Mouse (Mus musculus) left cerebral cortex, adult 11 months (tissue): ENCODE data around the gene Sema7a.

ENCODE experiments used
- DNase-seq: peaks from one replicate; pipeline ENCODE4 v3.0.0; 2022; ENCODE audit warnings: low spot score

The Sema7a gene

DNA sequence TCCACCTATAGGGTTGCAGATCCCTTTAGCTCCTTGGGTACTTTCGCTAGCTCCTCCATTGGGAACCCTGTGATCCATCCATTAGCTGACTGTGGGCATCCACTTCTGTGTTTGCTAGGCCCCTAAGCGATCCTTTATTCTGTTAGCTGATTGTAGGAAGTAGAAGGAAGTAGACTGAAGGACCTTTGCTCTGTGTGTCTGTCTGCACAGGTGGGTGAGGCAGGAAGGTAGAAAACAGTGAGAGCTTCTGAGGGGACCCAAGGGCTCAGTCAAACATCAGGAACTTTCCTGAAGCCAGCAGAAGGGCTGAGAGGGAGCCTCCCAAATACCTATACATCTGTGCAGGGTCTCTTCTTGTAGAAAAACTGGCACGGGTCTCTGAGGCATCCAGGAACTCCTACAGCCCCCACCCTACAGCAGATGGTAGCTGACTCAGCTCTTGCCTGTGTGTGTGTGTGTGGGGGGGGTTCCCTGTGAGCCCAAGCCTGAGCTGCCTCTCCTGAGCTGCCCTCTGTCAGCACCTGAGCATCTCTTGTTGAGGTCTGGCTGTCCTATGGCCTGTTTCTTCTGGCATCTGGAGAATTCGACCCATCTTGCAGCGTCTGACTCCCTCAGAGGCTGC is 35.4 kb downstream of the Sema7a start:
- no peak for DNase-seq

DNA sequence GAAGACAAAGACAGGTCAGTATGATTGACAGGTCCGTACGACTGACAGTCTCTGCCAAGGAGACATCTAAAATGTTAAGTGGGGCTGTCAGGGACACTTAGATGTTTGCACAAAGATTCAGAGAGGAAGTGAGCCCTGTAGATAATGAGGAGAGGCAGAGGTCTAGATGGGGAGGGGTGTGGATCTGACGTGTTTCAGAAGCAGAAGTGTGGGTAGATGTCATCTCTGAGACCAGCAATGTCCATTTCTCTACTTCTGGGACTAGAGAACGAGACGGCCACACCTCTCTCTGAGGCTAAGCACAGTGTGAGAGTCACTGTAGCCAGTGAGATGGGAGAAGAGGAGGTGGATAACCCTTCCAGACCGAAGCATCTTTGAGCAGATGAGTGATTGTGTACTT is 38.1 kb downstream of the Sema7a start:
- DNase-seq = no peak

DNA sequence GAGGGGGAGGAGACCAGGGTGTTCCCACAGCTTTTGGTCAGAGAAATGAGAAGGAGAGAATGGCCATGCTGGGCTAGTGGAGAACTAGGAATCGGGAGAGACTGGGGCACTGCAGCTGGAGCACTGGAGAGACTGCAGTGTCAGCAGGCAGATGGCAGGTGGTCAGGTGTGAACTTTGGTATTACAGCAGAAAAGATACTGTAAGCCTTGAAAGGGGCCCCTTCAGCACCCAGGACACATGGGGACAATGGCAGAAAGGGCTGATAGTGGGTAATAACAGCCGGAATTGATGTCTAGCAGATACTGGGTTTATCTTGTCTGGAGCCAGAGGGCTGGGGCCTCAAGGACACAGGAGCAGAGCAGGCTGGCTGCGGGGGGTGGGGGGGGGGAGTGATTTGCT is 38.9 kb downstream of the Sema7a start:
- no peak for DNase-seq

DNA sequence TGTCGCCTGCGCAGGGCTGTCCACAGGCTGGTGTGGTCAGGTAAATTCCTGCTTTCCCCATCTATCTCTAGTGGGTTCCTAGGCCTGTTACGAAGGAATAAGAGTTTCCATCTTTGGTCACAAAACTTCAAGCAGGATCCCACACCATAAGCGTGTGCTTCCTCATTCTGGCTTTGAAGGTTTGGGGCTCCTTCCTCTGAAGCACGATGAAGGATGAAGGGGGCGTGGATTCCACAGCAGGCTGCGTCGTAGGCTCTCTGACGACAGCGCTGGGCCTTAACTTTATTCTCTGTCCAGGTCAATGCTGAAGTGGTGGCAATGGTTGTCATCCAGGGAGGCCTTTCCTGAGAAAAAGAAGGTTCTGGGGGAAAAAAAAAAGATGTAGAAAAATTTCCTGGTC is 40.7 kb downstream of the Sema7a start:
- no peak for DNase-seq

GRCm38 (mm10) chr9:57985304-57985703 is 45.4 kb downstream of the Sema7a start:
- DNase-seq = peak; percentile 64

DNA sequence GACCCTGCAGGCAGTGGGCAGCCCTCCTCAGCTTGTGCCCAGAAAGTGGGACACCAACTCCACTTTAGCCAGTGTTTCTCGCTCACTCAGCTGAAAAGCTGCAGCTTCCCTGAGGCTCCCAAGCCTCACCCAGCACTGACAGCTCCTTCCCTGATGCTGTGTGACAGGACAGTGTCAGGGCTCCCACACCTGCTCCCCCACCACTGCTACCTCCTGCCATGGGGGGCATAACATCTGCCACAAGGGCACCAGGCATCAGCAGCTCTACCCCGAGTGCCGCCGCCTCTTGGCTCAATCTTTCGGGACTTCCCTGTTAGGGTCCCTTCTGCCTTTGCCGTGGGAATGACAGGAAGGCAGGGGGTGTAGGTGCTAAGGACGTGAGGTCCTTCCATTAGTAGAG is 46.4 kb downstream of the Sema7a start:
- DNase-seq = no peak

GRCm38 (mm10) chr9:57988098-57988497 is 48.2 kb downstream of the Sema7a start:
- DNase-seq = no peak

GRCm38 (mm10) chr9:57989309-57989708 is 49.4 kb downstream of the Sema7a start:
- DNase-seq = no peak

- DNase-seq = no peak
Observed at GRCm38 (mm10) chr9:57990438-57991110, 50.7 kb downstream of the Sema7a start.

DNA sequence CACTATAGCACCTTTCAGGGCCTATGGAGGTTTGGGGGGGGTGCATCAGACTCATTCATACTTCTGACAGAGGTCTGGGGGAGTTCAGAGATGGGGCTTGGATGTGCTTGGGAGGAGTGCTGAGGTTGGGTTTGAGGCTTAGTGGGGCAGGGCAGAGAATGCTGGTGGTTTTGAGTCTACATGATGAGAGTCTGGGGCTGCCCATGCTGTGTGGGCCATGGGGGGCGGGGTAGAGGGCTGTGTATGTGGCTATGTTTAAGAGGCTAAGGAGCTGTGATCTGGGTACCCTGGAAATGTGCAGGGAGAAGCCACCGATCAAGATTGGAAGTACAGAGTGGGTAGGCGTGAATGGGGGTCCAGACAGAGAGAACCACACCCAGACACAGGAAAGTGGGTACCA is 52.1 kb downstream of the Sema7a start:
- DNase-seq = no peak

GRCm38 (mm10) chr9:57992781-57993591 is 53.1 kb downstream of the Sema7a start:
- no peak for DNase-seq

- DNase-seq = no peak
Observed at GRCm38 (mm10) chr9:57995282-57995681, 55.4 kb downstream of the Sema7a start.

- no peak for DNase-seq
Observed at GRCm38 (mm10) chr9:57997511-57998031, 57.7 kb downstream of the Sema7a start.

DNA sequence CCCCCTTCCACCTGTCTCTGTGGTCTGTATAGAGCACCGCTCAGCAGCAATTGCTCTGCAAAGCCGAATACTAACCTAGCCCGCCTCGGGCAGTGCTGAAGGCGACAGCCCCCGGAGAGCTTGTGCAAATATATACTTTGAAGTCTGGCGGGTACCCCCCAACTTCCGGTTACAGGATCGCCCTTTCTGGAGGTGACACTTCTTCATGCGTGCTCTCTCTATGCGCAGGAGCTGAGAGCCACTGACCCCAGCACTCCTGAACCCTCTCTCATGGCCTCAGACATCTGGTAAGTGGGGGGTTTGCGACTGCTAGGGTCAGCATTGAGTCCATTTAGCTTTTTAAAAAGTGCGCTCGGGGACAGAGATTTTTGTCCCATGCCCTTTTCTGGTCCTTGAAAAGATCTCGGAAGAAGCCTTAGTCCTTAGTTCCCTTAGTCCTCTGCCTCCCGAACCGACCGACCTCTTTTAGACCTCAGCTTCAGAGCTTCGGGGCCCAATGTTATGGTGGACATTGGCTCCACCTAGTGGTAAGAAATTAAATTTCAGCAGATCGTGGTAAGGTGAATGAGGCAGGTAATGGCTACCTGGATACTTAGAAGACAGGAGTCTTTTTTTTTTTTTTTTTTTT is 58.2 kb downstream of the Sema7a start:
- peak; percentile 63 for DNase-seq

- no peak for DNase-seq
Observed at GRCm38 (mm10) chr9:57998685-57999084, 58.8 kb downstream of the Sema7a start.

DNA sequence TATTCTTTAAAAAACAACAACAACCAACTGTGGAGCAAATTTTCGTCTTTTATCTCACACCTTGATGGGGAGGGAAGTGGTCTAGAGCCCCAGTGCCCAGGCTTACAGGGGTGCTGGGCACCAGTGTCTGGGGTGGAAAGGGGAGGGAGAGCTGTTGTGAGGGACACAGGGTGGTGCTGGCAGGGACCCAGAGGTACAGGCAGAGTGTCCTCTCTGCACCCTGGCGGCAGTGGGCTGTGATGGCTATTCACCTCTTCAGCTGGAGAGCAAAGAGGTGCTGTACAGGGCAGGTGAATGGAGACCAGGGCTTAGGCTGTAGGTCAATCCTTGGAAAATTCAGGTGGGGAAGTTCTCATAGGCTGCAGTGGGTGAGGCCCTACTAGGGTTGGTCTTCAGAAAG is 59.8 kb downstream of the Sema7a start:
- no peak for DNase-seq

DNA sequence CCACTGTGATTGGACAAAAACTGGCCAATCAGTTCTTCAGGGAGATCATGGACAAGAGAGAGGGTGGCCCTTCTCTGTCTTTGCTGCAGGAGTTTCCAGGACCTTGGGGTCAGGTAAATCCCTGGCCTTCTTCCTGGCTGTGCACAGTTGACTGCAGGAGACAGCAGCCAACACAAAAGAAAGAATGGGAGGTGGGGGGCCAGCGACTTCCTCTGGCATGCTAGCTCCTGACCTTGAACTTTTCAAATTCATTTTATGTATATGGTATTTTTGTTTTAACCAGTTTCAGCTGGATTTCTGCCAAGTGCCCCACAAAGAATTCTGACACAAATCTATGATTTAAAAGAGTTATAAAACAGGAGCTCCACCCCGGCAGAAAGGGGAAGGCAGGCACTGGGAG is 63.4 kb downstream of the Sema7a start:
- no peak for DNase-seq

DNA sequence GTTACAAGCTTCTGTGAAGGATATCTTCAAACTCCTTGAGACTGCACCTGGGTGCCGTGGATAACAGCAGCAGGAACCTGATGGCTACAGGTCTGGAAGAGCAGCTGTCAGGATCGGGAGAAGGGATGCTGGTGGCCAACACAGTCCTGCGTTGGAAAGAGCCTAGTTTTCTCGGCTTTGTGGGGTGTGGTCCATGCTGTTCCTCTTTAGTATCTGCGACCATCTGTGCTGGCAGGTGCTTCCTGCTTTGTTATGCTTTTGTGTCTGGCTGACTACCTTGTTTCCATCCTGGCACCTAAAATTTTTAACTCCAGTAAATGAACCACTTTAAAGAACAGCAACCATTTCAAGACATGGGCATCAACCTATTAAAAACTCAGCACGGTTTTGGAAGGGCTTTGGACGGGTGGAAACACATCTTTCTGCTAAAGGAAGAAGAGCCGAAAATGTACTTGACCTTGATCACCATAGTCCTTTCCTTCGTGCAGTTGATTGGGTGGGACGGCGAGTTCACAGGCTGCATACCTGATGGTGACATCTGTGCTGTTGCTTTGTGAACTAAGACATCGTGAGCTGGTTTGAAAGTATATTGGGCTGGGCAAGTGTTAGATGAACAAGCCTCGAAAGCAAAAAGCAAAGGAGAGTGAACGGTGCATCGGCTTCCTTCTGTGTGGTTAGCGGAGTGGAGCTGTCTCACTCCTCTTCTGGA is 66.0 kb downstream of the Sema7a start, which contains the start of gene Cyp11a1:
Gene Cyp11a1 (plus strand): TSS at position 659 of the 709 bp plus-strand sequence.
- no peak for DNase-seq

DNA sequence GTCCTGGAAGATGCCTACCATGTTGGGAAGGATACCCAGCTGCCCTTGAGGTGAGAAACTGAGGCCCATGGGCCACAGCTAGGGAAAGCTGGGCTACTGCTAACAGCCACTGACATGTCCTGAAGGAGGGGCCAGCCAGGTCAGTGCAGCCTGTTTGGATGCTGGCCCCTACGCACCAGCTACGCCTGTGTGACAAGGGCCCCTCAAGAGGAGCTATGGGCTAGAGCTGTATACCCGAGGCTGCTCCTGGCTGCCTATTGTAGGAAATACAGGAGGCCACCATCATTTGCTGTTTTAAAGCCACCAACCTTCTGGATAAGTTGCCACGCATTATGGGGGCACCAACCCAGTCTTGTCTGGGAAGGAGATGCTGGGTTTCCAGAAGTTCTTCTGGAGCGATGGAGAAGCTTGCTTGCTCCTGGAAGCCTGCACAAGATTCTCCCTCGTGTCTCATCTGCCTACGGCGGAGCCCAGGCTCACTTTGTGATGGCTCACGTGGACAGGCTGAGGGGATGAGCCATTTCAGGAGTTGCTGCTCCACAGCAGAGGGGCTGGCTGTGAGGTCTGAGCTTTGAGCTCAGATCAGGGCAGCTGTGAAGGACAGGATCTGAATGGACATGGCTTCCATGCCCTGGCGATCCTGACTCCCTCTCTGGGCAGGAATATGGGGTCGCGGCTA is 68.6 kb downstream of the Sema7a start:
- DNase-seq = no peak

DNA sequence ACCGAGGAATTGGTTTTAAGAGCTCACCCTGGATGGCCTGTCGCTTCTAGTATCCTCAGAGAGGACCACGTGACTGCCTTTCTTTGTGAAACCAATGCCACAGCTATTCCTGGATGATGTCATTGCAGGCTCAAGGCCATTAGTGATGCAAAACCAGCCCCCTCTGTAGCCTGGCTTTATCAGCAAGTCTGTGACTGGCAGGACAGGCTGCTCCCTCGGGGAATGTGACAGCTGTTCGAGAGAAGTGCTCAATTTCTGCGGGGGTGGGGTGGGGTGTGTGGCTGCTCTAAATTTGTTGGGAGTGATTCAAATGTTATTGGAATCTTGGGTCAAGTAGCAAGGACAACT is 69.1 kb downstream of the Sema7a start:
- DNase-seq = no peak

- DNase-seq = no peak
Observed at GRCm38 (mm10) chr9:58009588-58009987, 69.7 kb downstream of the Sema7a start.
